Mouse (Mus musculus) CD4-positive, CD25-positive, alpha-beta regulatory T cell (primary cell): ENCODE measurements around the gene Pxylp1. TPM values are rescaled to one million over a fixed set of nuclear protein-coding genes. Genes with fewer than 3 reads are reported as not detected.

Experiments used
- polyA plus RNA-seq: library from polyadenylated mRNA; unstranded; fragments of 100-300 nt; shearing (Covaris generic); gene quantifications from one replicate; pipeline ENCODE4 v1.2.1, GENCODE M21; 2017

Gene Pxylp1
- polyA plus RNA-seq, result 10.7 TPM

GRCm38 (mm10) chr9:96892546-96892945, at the start of gene Pxylp1:
TSS of gene Pxylp1 (minus strand) at chr9:96892669.

Other genes starting within 250 kb of the Pxylp1 start
- 37.1 TPM for gene Zbtb38, start 139.8 kb downstream of the Pxylp1 start, polyA plus RNA-seq
- gene Spsb4, start 126.2 kb upstream of the Pxylp1 start, polyA plus RNA-seq, result not detected
- 72.2 TPM for gene Slc25a36, start 218.5 kb upstream of the Pxylp1 start, polyA plus RNA-seq